Mouse (Mus musculus) neural tube, embryonic 15.5 days (tissue): Measurements from ENCODE around the gene Rcan2. TPM values are rescaled to one million over a fixed set of nuclear protein-coding genes. Genes with fewer than 3 reads are reported as not detected.

Experiments used
- ATAC-seq: fragments of 200-750 bp; cut with Nextera tagmentation; 2 replicates; pipeline ENCODE4 v1.8.0; 2017; ENCODE audit warnings: mild to moderate bottlenecking, moderate TSS enrichment, moderate library complexity; ENCODE audit not compliant: low FRiP score
- H3K27ac ChIP-seq: fragments of 300-500 bp; sonication (generic); replicated peaks from 2 replicates; pipeline ENCODE4 v1.5.1; 2015; ENCODE audit warnings: mild to moderate bottlenecking, inconsistent platforms
- H3K27me3 ChIP-seq: fragments of 300-500 bp; sonication (generic); replicated peaks from 2 replicates; pipeline ENCODE4 v1.6.1; 2015; ENCODE audit warnings: inconsistent platforms
- H3K36me3 ChIP-seq: fragments of 300-500 bp; sonication (generic); 2 replicates; pipeline ENCODE4 v1.6.1; 2015; ENCODE audit warnings: inconsistent platforms
- H3K4me1 ChIP-seq: fragments of 300-500 bp; sonication (generic); 2 replicates; pipeline ENCODE4 v1.6.1; 2015; ENCODE audit warnings: inconsistent platforms
- H3K4me2 ChIP-seq: fragments of 300-500 bp; sonication (generic); 2 replicates; pipeline ENCODE4 v1.6.1; 2015; ENCODE audit warnings: inconsistent platforms, mild to moderate bottlenecking, moderate library complexity
- H3K4me3 ChIP-seq: fragments of 300-500 bp; sonication (generic); replicated peaks from 2 replicates; pipeline ENCODE4 v1.5.1; 2015; ENCODE audit warnings: mild to moderate bottlenecking, inconsistent platforms
- H3K9ac ChIP-seq: fragments of 300-500 bp; sonication (generic); replicated peaks from 2 replicates; pipeline ENCODE4 v1.6.1; 2015; ENCODE audit warnings: mild to moderate bottlenecking, inconsistent platforms
- H3K9me3 ChIP-seq: fragments of 300-500 bp; sonication (generic); replicated peaks from 2 replicates; pipeline ENCODE4 v1.6.1; 2016; ENCODE audit warnings: inconsistent platforms
- WGBS: fragments of 180-500 bp; shearing (Covaris S2); methylation state at CpG from one replicate; pipeline ENCODE4 v1.1.7; 2015; ENCODE audit warnings: mixed read lengths; 5-methylcytosine and 5-hydroxymethylcytosine counted together
- polyA plus RNA-seq: library from polyadenylated mRNA; unstranded; fragments of >200 nt; fragmentation: Nextera tagmentation; extraction: Ambion mirVana; gene quantifications from 2 replicates; pipeline ENCODE4 v1.2.1, GENCODE M21; 2015

Rcan2 gene
- polyA plus RNA-seq, 1 experiment from 2014 or later, result 139 TPM

DNA sequence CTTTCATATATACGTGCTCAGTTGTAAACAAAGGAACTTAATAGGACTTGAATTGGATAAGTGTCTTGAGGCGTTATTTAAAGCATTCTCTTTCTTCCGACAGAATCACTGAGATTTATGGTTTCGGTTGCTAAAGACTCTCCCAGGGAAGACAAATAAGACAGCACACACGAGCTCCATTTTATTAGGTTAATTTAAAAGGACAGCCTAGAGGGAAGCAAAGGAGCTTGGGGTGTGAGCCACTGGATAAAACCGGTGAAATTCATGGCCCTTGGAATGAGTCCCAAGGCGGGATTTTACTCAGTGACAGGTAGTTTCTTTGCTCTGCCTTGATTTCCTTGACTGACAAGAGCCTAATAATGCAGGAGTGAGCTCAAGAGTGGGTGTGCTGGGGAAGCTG, 85.1 kb downstream of the Rcan2 start:
- peaks cover 9% of the 10 kb centered on the region for H3K4me1 ChIP-seq
- WGBS, result 21% methylated on average over 7 of the region's 7 CpGs
- peak; percentile 56; the same call in 1 of the 2 replicates for ATAC-seq
- H3K27ac ChIP-seq, result 0 out of 2 replicates have a peak overlapping the region, but pooled peaks have one; percentile 23
- H3K4me2 ChIP-seq, result no peak overlapping the region
- no peaks in the 10 kb centered on the region for H3K9me3 ChIP-seq
- H3K36me3 ChIP-seq, result no peaks in the 10 kb centered on the region
- H3K27me3 ChIP-seq, result no peaks in the 10 kb centered on the region
- no peak overlapping the region for H3K4me3 ChIP-seq
- no peak overlapping the region for H3K9ac ChIP-seq

GRCm38 (mm10) chr17:43887931-43888330, 86.8 kb downstream of the Rcan2 start:
- H3K36me3 ChIP-seq, result no peaks in the 10 kb centered on the region
- H3K4me3 ChIP-seq, result no peak overlapping the region
- H3K4me2 ChIP-seq, result no peak overlapping the region
- ATAC-seq, result no peak
- H3K9me3 ChIP-seq, result no peaks in the 10 kb centered on the region
- H3K9ac ChIP-seq, result no peak overlapping the region
- WGBS, result 71% methylated on average over 7 of the region's 7 CpGs
- H3K4me1 ChIP-seq, result peaks cover 9% of the 10 kb centered on the region
- H3K27ac ChIP-seq, result no peak overlapping the region
- H3K27me3 ChIP-seq, result no peaks in the 10 kb centered on the region

DNA sequence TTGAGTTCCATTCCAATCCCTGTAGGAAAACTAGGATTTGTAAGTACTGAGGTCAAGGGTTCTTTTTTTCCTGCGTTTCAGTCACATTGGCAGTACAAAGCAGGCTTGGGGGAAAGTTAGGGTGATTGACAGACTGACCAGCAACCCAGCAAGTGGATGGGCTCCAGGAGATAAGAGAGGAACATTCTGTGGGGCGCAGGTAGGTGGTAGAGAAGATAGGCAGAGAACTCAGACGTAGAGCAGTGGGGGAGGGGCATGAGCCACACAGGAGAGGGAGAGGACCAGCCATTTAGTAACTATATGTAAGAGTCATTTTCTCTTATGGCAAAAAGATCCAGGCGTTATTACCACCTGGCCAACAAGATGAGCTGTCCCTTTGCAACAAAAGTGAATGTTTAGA, 96.2 kb downstream of the Rcan2 start:
- 83% methylated on average over 4 of the region's 4 CpGs for WGBS
- no peak overlapping the region for H3K4me2 ChIP-seq
- H3K27me3 ChIP-seq, result no peaks in the 10 kb centered on the region
- H3K36me3 ChIP-seq, result no peaks in the 10 kb centered on the region
- H3K27ac ChIP-seq, result no peak overlapping the region
- no peak for ATAC-seq
- H3K4me3 ChIP-seq, result no peak overlapping the region
- no peaks in the 10 kb centered on the region for H3K4me1 ChIP-seq
- H3K9ac ChIP-seq, result no peak overlapping the region
- no peaks in the 10 kb centered on the region for H3K9me3 ChIP-seq

- Histone ChIP-seq H3K4me1 (peaks cover 11% of the 10 kb centered on the region), H3K27me3 (no peaks in the 10 kb centered on the region), H3K9ac (no peak overlapping the region), H3K27ac (no peak overlapping the region), H3K36me3 (no peaks in the 10 kb centered on the region), H3K4me3 (no peak overlapping the region), H3K9me3 (no peaks in the 10 kb centered on the region), H3K4me2 (no peak overlapping the region)
- ATAC-seq, result no peak
- WGBS, result 85% methylated on average over 4 of the region's 4 CpGs
These were observed 98.4 kb downstream of the Rcan2 start for GRCm38 (mm10) chr17:43899405-43900092.

DNA sequence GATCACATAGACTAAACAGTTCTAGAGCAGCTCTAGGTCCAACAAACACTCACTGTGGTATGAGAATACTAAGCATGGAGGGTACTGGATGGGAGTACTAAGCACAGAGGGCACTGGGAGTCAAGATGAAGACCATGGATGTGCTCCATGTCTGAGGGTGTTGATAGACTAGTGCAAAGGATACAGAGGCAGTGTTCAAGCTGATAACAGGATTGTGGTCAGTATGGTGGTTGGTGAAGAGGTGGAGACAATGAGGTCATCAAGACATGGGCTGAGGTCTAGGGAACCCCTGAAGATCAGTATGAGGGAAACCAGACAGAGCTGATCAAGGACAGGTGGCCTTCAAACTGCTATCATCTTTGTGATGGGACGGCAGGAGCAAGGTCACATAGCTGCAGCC, 99.0 kb downstream of the Rcan2 start:
- H3K4me3 ChIP-seq, result no peak overlapping the region
- H3K27ac ChIP-seq, result no peak overlapping the region
- ATAC-seq, result no peak
- no peaks in the 10 kb centered on the region for H3K9me3 ChIP-seq
- 95% methylated on average over 1 of the region's 1 CpGs for WGBS
- H3K27me3 ChIP-seq, result no peaks in the 10 kb centered on the region
- no peaks in the 10 kb centered on the region for H3K36me3 ChIP-seq
- no peak overlapping the region for H3K9ac ChIP-seq
- H3K4me1 ChIP-seq, result peaks cover 14% of the 10 kb centered on the region
- H3K4me2 ChIP-seq, result no peak overlapping the region

DNA sequence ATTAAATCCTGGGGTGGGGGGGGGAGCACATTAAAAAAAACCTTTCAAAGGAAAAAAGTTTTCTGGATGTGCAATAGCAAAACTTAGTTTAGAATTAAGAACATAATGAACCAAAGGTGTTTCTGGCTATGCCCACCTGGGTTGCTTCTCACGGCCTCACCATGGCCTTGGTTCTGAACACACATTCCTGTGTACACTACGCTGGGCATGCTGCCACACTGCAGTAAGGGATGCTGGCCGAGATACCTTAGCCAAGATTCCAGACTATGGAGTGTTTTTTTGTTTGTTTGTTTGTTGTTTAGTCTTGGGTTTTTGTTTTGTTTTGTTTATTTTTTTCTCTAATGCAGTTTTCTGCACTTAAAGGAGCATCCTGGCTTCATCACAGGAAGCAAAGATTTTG, 100.3 kb downstream of the Rcan2 start:
- no peak for ATAC-seq
- WGBS, result 86% methylated on average over 3 of the region's 3 CpGs
- no peak overlapping the region for H3K4me2 ChIP-seq
- peaks cover 18% of the 10 kb centered on the region for H3K4me1 ChIP-seq
- H3K9me3 ChIP-seq, result no peaks in the 10 kb centered on the region
- no peak overlapping the region for H3K9ac ChIP-seq
- H3K27me3 ChIP-seq, result no peaks in the 10 kb centered on the region
- H3K4me3 ChIP-seq, result no peak overlapping the region
- no peak overlapping the region for H3K27ac ChIP-seq
- H3K36me3 ChIP-seq, result no peaks in the 10 kb centered on the region

DNA sequence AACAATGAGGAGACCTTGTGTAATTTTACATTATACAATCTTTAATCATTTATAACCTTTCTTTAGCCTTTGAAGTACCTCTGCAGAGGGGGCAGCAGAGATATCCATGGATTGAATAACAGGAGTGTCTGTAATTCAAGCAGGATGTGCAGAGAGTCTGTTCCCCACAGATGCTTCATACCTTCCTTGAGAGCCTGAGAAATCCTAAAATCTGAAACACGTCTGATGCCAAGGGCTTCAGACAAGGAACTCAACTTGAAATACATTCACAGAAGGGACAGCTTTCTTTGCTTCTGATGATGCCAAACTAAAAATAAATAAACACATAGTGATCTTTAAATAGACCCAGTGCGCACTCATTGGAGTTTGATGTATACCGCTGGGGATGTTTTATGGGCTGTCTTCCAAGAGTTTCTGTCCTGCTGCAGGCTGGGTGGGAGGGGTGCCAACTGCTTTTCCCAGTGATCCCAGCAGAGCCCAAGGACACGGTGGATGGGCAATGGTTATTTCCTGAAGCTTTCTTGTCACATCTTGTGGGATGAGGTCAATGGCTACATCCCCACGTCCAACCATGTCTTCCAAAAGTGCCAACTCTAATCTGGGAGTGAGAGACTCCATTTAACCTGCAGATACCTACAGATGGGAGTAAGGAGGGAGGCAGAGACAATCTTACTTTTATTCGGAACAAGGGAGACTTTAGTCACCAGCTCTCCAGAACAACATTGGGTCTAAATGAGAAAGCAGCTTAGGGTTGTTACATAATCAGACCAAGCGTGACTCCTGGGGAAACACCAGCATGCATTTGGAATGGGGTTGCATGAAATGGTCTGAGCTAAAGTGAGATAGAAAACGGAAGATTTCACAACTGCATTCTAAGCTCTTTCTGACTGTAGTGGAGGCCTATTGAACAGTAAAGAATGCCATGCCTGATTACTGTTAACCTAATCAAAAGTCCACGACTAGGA, 102.9 kb downstream of the Rcan2 start:
- no peaks in the 10 kb centered on the region for H3K27me3 ChIP-seq
- H3K9me3 ChIP-seq, result no peaks in the 10 kb centered on the region
- H3K4me3 ChIP-seq, result no peak overlapping the region
- H3K4me2 ChIP-seq, result no peak overlapping the region
- no peak overlapping the region for H3K9ac ChIP-seq
- no peaks in the 10 kb centered on the region for H3K36me3 ChIP-seq
- H3K27ac ChIP-seq, result no peak overlapping the region
- WGBS, result 58% methylated on average over 9 of the region's 9 CpGs
- peaks cover 18% of the 10 kb centered on the region for H3K4me1 ChIP-seq
- no peak for ATAC-seq

- Histone ChIP-seq H3K9me3 (no peaks in the 10 kb centered on the region), H3K27me3 (no peaks in the 10 kb centered on the region), H3K27ac (no peak overlapping the region), H3K9ac (no peak overlapping the region), H3K4me1 (peaks cover 18% of the 10 kb centered on the region), H3K36me3 (no peaks in the 10 kb centered on the region), H3K4me2 (no peak overlapping the region), H3K4me3 (no peak overlapping the region)
- no peak for ATAC-seq
- WGBS, result 88% methylated on average over 7 of the region's 7 CpGs
These were observed 103.7 kb downstream of the Rcan2 start for GRCm38 (mm10) chr17:43904896-43905295.

- Histone ChIP-seq H3K4me1 (peaks cover 18% of the 10 kb centered on the region), H3K9me3 (no peaks in the 10 kb centered on the region), H3K4me3 (no peak overlapping the region), H3K27ac (no peak overlapping the region), H3K27me3 (no peaks in the 10 kb centered on the region), H3K9ac (no peak overlapping the region), H3K4me2 (no peak overlapping the region), H3K36me3 (no peaks in the 10 kb centered on the region)
- no peak for ATAC-seq
These were observed 105.6 kb downstream of the Rcan2 start for GRCm38 (mm10) chr17:43906728-43907127.

- no peaks in the 10 kb centered on the region for H3K9me3 ChIP-seq
- no peak overlapping the region for H3K4me3 ChIP-seq
- H3K27ac ChIP-seq, result no peak overlapping the region
- no peak overlapping the region for H3K9ac ChIP-seq
- H3K4me2 ChIP-seq, result no peak overlapping the region
- no peaks in the 10 kb centered on the region for H3K36me3 ChIP-seq
- 0 out of 2 replicates have a peak, but pooled peaks cover 5% of the 10 kb centered on the region for H3K4me1 ChIP-seq
- no peaks in the 10 kb centered on the region for H3K27me3 ChIP-seq
- WGBS, result 44% methylated on average over 8 of the region's 8 CpGs
- no peak for ATAC-seq
These were observed 115.0 kb downstream of the Rcan2 start for GRCm38 (mm10) chr17:43916128-43916527.

- Histone ChIP-seq H3K36me3 (no peaks in the 10 kb centered on the region), H3K9me3 (no peaks in the 10 kb centered on the region), H3K27me3 (no peaks in the 10 kb centered on the region), H3K27ac (no peak overlapping the region), H3K9ac (no peak overlapping the region), H3K4me1 (0 out of 2 replicates have a peak, but pooled peaks cover 5% of the 10 kb centered on the region), H3K4me2 (no peak overlapping the region), H3K4me3 (no peak overlapping the region)
- ATAC-seq, result no peak
- WGBS, result 86% methylated on average over 5 of the region's 5 CpGs
These were observed 116.0 kb downstream of the Rcan2 start for GRCm38 (mm10) chr17:43917143-43917542.

DNA sequence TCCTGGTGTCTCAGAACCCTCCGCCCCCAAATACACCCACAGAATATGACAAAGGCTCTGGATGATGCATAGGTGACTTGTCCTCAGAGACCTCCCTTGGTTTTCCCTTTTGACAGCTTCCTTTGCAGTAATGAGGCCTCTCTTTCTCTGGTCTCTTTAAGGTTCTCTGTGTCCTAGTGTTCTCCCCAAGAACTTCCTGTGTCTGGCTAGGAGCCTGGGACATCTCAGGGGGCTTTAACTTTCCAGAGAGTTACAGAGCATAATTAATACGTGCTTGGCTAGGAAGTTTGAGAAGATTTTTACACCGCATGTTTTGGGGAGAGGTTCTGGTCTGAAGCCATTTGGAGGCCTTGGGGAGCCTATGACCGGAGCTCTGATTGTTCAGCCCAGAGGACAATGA, 128.7 kb downstream of the Rcan2 start:
- Histone ChIP-seq H3K9me3 (no peaks in the 10 kb centered on the region), H3K4me1 (no peaks in the 10 kb centered on the region), H3K36me3 (no peaks in the 10 kb centered on the region), H3K27ac (no peak overlapping the region), H3K4me2 (no peak overlapping the region), H3K4me3 (no peak overlapping the region), H3K27me3 (no peaks in the 10 kb centered on the region), H3K9ac (no peak overlapping the region)
- ATAC-seq, result no peak
- 94% methylated on average over 4 of the region's 4 CpGs for WGBS
